Mouse (Mus musculus) stomach, postnatal 0 days (tissue): ENCODE measurements around the gene Ppp1r3a.

Experiments used
- CTCF ChIP-seq: IDR thresholded peaks from 2 replicates; pipeline ENCODE4 v1.5.1; 2016; ENCODE audit warnings: antibody characterized with exemption, low read depth, mild to moderate bottlenecking, moderate library complexity
- EP300 ChIP-seq: optimal IDR thresholded peaks from 2 replicates; pipeline ENCODE3; 2016; ENCODE audit warnings: antibody characterized with exemption

DNA sequence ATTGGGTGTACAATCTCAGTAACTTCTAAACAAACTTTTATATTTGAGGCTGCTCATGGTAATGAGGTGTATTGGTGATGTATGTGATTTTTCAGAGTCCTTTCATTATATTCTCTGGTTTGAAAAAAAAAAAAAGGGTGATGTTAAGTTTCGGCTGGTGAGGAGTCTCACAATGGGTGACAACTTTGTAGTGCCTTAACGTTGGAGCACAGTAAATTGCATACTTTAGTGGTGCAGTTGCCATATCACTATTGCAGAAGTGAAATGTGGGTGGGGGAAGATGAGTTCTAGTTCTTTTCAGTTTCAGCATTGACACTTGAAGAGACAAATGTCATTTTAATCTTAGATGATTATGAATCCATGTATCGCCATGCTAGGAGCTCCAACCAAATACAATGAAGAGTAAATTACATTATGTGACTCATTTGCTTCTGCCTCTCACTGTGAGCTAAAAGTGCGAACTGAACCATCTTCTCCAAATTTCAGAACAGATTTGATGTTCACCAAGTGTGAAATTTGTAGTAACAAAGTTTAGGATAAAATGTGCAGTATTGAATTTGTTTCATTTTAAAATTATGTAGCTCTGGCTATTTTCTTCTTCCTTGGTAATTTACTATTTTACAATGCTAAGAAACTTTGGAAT is 34.2 kb downstream of the Ppp1r3a start:
- TF ChIP-seq CTCF (no peak), EP300 (no peak)
